Mouse (Mus musculus) kidney, postnatal 4 days (tissue): ENCODE results near the gene Rab14.
A peak's percentile ranks its signal among the peaks of the same experiment; 100 is the strongest.

Experiments
- DNase-seq, 2 experiments: peaks; one replicate each; pipeline ENCODE4 v3.0.0; 2021; ENCODE audit warnings: mixed read lengths in 2 of 2

The Rab14 gene

GRCm38 (mm10) chr2:35199971-35200897 is 686 bp downstream of the Rab14 start:
- DNase-seq: peak; percentile 58 to 74

DNA sequence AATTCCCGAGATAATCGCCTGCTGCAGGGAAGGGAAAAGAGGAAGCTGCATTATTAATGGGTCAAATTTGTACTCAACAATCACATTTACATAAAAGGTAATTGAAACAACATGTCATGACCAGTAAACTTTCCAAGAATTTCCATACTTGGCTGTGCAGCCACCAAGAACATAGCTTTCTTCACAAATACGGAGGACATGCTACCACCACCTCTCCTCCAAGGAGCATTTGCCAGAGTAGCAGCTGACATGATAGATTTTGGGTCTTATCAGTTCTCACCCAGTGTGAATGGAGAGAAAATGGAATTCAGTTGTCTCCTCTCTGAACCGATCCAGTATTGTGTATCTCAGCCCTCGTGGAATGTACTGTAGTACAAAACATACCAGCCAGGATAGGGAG is 1.4 kb downstream of the Rab14 start:
- no peak for DNase-seq

DNA sequence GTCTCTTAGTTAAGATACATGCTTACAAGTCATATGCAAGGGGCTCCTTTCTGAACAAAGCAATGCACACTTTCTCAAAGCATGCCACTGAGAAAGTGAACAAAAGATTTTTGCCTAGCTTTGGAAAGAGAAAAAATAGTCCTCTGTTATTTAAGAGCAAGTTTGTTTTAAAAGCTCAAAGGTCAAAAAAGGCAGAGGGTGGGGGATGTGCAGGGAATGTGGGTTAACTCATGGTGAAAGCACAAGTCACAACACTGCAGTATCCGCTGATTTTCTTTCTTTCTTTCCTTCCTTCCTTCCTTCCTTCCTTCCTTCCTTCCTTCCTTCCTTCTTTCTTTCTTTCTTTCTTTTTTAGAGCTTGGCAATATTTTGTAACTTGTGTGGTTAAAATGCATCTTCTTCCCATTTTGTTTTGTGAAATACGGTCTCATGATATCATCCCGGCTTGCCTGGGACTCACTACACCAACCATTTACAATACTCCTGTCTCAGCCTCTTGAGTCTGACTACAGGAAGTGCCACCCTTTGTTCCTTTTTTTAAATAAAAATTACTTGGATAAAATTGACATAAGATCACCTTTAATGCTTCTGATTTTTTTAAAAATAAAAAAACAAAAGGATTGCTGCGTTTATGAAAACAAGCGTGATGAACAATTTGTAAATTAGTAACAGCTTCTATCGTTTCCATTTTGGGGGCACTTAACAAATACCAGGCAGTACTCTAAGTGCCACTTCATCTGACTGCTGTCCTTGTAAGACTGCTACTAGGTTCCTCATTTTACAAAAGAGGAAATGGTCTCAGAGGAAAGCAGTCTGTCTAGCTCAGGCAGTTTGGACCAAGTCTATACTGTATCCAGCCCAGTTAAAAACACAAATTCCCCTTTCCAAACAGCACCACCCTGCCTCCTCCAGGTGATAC is 5.0 kb downstream of the Rab14 start:
- no peak for DNase-seq

DNA sequence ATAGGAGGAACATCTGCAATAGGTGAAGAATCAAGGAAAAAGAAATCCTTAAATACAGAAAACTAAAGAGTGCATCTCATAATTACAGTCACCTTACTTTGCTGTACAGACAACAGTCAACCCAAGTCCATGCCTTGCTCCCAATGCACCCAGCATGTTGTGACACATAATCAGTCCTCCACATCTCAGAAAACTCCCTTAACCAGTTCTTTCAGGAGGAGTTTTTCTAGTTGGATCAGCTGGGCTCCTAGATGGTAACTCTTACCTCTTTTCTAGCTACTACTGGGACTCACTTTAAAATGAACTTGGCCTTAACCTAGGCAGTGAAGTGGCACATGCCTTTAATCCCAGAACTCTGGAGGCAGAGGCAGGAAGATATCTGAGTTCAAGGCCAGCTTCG is 6.9 kb downstream of the Rab14 start:
- DNase-seq: no peak

GRCm38 (mm10) chr2:35188929-35189328 is 12.0 kb downstream of the Rab14 start:
- no peak for DNase-seq

DNA sequence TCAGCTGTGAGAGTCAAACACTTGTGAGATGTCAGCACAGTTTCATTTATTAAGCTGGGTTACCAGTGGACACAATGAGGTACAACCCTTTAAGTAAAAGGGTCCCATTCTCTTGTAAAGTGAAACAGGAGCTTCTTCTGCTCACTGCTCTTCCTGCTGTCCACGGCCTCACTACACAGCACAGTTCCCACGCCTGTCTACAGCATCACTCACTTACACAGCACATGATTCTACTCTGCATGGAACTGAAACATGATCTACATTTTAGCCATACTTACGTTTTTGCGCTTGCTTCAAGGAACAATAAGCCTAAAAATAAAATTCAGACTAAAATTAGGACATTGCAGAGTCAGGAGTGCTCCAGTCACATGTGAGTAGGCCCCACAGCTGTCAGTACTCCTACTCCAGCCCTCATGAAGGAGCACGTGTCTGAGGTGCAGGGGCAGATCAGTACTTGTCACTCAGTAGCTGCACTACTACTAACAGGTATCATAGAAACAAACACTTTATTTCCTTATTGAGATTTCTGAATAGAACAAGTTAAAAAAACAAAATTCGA is 17.7 kb downstream of the Rab14 start:
- no peak for DNase-seq

DNA sequence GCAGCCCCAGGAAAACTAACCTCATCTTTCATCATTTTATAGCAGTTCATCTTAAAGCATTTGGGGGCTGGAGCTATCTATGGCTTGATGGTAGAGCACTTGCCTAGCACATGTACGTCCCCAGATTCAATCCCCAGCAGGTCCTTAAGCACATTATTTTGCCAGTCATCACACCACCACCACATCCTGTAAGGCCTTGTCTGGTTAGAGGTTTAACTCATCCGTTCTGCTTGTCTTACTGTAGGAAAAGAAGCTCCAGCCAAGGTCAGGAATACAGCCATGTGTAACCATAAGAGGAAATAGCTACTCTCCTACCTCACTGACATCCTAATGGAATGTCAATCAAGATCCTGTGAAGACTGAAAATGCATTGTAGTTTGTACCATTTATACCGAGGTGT is 22.8 kb downstream of the Rab14 start:
- no peak for DNase-seq

GRCm38 (mm10) chr2:35175281-35176065 is 25.4 kb downstream of the Rab14 start:
- no peak for DNase-seq

DNA sequence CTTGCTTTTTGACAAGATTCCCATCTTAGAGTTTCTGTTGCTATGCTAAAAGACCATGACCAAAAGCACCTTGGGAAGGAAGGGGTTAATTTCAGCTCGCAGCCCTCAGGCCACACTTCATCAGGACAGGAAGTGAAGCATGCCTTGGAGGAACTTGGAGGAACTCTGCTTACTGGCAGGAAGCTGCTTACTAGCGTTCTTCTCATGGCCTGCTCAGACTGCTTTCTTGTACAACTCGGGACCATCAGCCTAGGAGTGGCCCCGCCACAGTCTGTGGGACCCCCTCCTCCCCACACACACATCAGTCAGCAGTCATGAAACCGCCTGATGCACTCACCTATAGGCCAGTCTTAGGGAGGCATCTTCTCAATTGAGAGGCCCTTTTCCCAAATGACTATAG is 26.8 kb downstream of the Rab14 start:
- DNase-seq: peak; percentile 21 to 41

- DNase-seq: peak in 1 of 2 experiments; percentile 20
Measured at GRCm38 (mm10) chr2:35173666-35174065, 27.3 kb downstream of the Rab14 start.

- peak in 1 of 2 experiments; percentile 14 for DNase-seq
Measured at GRCm38 (mm10) chr2:35172246-35172645, 28.7 kb downstream of the Rab14 start.

DNA sequence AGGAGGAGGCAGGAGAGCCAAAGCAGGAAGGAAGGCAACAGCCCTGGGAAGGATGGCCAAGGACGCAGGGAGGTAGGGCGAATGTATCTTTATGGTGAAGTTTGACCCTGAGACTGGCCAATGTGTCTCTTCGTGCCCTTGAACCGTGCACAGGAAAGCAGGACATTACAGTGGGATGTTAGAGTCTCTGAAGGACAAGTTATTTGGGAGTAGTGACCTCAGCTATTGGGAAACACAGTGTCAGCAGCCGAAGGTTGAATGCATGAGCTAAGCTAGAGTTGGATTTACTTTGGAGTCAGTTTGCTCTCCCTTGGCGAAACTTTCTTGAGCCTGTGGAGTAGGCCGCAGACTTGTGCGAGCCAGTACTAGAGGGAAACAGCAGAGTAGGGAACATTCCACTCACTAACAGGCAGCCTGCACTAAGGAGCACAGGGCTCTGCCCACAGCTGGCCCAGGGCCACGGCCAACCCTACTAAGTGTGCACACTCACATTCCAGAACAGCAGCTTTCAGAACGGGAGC is 29.5 kb downstream of the Rab14 start:
- DNase-seq: peak; percentile 55 to 67

GRCm38 (mm10) chr2:35169452-35169851 is 31.5 kb downstream of the Rab14 start:
- no peak for DNase-seq

DNA sequence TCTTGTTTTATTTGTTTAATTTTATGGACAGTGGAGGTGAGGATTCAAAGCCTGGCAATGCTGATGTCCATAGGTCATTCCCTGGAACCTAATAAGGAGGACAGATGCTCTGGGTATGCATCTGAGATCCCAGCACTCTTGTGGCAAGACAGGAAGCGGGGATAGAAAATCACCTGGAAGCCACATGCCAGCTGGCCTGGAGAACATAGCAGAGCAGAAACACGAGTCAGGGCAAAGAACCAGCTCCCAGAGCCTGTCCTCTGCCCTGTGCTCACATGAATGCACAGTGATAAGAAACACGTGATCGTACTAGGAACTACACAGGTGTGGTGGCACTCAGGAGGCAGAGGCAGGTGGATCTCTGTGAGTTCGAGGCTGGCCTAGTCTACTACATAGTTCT is 34.1 kb downstream of the Rab14 start:
- DNase-seq: no peak

DNA sequence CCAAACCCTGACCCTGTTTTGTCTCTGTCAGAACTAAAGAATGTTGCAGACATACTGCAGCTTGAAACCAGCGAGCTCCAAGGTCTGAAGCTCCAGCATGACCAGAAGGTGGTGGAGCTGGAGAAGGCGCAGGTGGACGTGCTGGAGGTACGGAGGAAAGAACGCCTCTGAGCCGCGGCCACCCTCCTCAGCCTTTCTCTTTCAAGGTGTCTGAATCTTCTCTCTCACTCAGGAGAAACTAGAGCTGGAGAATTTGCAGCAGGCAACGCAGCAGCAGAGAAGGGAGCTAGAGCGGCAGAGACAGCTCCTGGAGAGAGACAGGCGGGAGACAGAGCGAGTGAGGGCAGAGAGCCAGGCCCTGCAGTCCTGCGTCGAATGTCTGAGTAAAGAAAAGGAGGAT is 35.5 kb downstream of the Rab14 start:
- DNase-seq: no peak

DNA sequence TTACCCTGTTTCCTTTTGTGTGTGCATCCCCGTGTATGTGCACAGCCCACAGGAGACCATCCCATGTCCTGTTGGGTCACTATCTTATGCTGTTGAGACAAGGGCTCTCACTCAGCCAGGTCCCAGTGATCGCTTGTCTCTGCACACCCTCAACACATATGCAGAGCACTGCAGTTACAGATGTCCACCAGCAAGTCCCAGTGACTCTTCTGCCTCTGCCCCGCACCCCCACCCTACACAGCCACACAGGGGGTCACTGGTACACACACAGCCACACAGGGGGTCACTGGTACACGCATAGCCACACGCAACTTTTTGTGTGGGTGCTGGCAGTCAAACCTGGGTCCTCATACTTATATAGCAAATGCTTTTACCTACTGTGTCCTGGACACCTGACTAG is 37.5 kb downstream of the Rab14 start:
- no peak for DNase-seq

GRCm38 (mm10) chr2:35161846-35162488 is 39.0 kb downstream of the Rab14 start:
- DNase-seq: no peak

GRCm38 (mm10) chr2:35160206-35160605 is 40.7 kb downstream of the Rab14 start:
- DNase-seq: peak; percentile 45 to 55

- DNase-seq: no peak
Measured at GRCm38 (mm10) chr2:35158358-35158757, 42.6 kb downstream of the Rab14 start.

- no peak for DNase-seq
Measured at GRCm38 (mm10) chr2:35157836-35158235, 43.1 kb downstream of the Rab14 start.

DNA sequence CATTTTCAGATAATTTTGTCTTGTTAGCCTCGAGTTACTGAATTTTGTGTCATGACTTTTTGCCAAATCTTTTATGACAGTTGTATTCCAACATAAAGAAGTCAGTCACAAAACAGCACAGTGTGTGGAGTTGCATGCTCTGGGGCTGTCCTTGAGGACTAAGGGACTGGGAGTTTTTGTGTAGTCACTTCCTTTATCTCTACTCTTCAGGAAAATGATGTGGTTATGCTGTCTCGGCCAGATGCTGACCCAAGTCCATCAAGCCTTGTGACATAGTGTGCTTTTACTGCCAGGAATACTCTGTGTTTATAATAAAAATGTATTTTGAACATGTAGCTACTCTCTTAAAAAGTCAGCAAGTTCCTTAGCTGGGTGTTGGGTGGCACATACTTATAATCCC is 43.9 kb downstream of the Rab14 start:
- DNase-seq: no peak
